Mouse (Mus musculus) frontal cortex, postnatal 36 days (tissue): ENCODE results near the gene Gm8882.
"Not testable (repeated sequence)": the region's sequence is repeated elsewhere in the genome, so short reads cannot be mapped to it uniquely, and the experiment has no call there.

ENCODE experiments used
- DNase-seq, 2 experiments: peaks; one replicate each; pipeline ENCODE4 v3.0.0; 2022; ENCODE audit warnings: low spot score in 2 of 2

Gm8882 gene

DNA sequence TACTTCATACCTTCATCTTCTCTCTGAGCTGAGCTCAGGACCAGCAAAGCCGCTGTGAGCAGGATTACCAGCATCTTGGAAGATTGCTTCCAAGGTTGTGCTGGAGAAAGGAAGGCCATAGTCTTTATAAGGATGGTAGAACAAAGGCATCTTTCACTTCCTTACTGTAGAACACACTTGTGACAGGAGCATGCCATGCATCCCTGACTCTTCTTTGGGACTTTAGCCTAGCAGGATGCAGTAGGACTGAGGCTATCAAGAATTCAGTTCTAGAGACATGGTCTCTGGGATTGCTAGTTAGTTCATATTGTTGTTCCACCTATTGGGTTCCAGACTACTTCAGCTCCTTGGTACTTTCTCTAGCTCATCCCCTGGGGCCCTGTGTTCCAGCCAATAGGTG lies at the start of gene Gm8882:
Gene Gm8882 (minus strand): TSS at position 101 of the 400 bp plus-strand sequence.
- DNase-seq, result not testable (repeated sequence)

- not testable (repeated sequence) for DNase-seq
Measured at GRCm38 (mm10) chr6:132314657-132315056, 49.3 kb downstream of the Gm8882 start, which contains the start of gene Prpmp5. Prpmp5 (minus strand) TSS chr6:132314757.
